Mouse (Mus musculus) left cerebral cortex, adult 11 months (tissue): Measurements from ENCODE around the gene Vmn1r60.
"Not testable (repeated sequence)": the region's sequence is repeated elsewhere in the genome, so short reads cannot be mapped to it uniquely, and the experiment has no call there.

ENCODE experiments used
- DNase-seq: peaks from one replicate; pipeline ENCODE4 v3.0.0; 2022; ENCODE audit warnings: low spot score

Vmn1r60 gene

DNA sequence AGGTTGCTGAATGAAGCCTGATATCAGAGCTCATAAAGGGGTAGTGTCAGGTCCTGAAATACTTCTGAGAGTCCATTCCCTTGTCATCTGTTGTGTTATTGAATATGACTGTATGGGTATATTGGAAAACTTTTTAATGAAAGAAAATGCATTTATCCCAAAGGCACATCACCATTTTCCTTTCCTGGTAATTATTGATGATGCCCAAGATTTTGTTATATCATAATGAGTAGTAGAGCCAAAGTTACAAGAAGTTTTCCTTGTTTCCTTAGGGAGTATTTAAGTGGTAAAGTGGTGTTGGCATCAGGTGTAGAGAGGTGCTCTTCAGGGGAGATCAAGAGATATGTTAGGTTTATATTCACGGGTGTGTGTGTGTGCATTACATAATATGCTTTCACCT is at the start of gene Vmn1r60:
Gene Vmn1r60, minus strand, starts transcription at position 101 of the 400 bp plus-strand sequence.
- DNase-seq: not testable (repeated sequence)

DNA sequence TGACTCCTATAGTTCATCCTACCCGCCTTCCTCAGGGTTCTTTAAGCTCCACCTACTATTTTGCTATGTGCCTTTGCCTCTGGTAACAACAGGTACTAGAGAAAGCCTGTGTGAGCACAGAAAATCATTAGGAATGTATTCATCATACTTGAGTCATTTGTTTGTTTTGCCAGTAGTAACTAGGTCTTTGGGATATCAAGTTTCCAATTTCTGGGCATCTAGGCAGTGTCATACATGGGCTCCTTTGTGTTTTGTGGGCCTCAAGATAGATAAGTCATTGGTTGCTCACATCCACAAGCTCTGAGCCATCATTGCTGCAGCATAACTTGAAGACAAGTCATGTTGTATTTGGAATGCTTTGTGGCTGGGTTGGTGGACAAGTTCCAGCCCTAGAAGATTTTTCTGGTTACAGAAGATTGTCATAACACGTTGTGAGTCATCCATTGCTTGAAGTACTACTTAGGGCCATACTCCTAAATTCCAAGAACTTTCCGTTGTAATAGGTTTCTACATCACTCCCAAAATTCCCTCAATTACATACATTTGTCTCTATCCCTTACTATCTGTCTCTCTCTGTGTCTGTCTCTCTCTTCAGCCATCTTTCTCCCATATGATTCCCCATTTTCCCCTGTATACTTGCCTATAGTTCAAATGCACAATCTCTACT is 6.2 kb downstream of the Vmn1r60 start:
- DNase-seq: not testable (repeated sequence)

DNA sequence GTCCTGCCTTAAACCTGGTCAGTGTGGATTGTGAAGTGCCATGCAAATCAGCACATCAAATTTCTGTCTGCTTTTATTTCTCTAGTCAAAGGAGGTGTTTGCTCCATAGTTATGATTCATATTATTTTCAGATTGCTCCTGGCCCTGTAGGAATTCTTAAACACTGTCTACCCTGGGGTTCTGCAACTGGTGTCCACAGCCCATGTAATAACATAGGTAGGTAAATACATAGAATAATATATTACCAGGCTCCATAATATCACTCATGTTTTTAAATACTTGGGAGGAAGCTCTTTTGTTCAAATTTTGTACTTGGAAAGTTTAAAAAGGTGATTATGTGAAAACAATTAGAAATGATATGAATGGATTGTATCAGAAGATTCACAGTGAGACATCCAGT is 53.3 kb downstream of the Vmn1r60 start, which contains the start of gene Vmn2r28:
Gene Vmn2r28, minus strand, starts transcription at position 101 of the 400 bp plus-strand sequence.
- DNase-seq: not testable (repeated sequence)
